Mouse (Mus musculus) urinary bladder, postnatal 14 days (tissue): ENCODE measurements at regions not wholly inside any gene's neighbourhood (a gene's known extent, or its start where the extent isn't known, plus 50 kb on each side); places are given as distances from the start of the nearest gene placed in this dataset.

Experiments
- DNase-seq: peaks from one replicate; pipeline ENCODE4 v3.0.0; 2021; ENCODE audit warnings: low spot score

- peak; percentile 12 for DNase-seq
Measured at GRCm38 (mm10) chr3:20590143-20590542, 223.2 kb upstream of the Agtr1b start.

DNA sequence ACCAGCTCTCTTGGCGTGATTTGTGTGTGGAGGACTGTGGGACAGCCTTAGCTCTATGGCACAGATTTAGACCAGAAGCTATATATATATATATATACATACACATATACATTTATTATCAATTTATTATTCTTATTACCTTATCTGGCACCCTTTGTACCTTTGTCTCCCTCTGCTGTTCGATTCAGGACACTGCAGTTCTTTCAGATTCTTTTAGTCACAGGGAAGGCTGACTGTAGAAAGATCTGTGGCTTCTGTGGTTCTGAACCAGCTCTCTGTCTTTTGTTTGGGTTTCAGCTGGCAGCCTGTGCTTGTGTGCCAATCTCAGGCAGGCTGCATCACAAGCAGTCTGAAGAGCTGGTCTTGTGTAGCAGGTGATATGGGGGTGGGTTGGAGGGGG lies 184.6 kb upstream of the Agtr1b start:
- DNase-seq: no peak

DNA sequence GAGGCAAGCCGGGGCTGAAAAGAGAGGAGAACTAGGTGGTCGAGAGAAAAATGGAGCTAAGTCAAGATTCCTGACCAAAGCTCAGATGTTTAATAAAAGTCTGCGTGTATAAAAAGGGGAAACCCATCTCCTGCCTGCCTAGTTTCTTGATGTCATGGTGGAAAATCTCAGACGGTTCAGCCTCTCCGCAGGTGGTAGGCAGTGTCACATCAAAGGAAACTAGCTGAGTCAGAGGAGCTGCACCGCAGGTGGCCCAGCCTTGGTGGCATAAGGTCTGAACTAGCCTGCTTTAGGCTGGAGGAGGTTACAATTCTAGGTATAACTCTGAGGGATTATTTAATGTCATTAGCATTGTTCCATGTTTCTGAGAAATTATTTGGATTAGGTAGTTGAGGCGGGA lies 177.0 kb upstream of the Agtr1b start:
- no peak for DNase-seq

- DNase-seq: no peak
Measured at GRCm38 (mm10) chr3:20538492-20539004, 171.6 kb upstream of the Agtr1b start.

- DNase-seq: peak; percentile 9
Measured at GRCm38 (mm10) chr3:20520738-20521137, 153.8 kb upstream of the Agtr1b start.

GRCm38 (mm10) chr3:20509192-20509591 lies 142.2 kb upstream of the Agtr1b start:
- DNase-seq: peak; percentile 80

GRCm38 (mm10) chr3:20505546-20505945 lies 138.6 kb upstream of the Agtr1b start:
- no peak for DNase-seq
